Comparison of ENCODE assay signal across 18 mouse cellular contexts in genomic region chr6:86295451-86295850, GRCm38 (mm10).
"Had no signal": no experiment of that assay in that cellular context is flagged by ENCODE, and none has a peak within 500 bp of the region (broad histone marks: within the 10 kb centered on the region; RNA-seq: fewer than 3 reads in every experiment).

No protein-coding gene starts in this region.

- H3K4me2 ChIP-seq: liver, embryonic 13.5 days; midbrain, embryonic 11.5 days; midbrain, embryonic 15.5 days; neural tube, embryonic 12.5 days had no signal

- H3K4me3 ChIP-seq: layer of hippocampus, adult 2 months; limb, embryonic 10.5 days; liver, embryonic 13.5 days; megakaryocyte, embryonic 14.5 days; midbrain, embryonic 15.5 days; neural tube, embryonic 12.5 days had no signal

- ATAC-seq: inflammation-experienced regulatory T-cells, adult 6 months; liver, postnatal 0 days; midbrain, embryonic 15.5 days had no signal

- H3K9ac ChIP-seq: liver, embryonic 13.5 days; liver, postnatal 0 days; midbrain, embryonic 15.5 days; neural tube, embryonic 12.5 days had no signal

- H3K4me1 ChIP-seq: limb, embryonic 10.5 days; liver, embryonic 13.5 days; megakaryocyte, embryonic 14.5 days; midbrain, embryonic 15.5 days; neural tube, embryonic 12.5 days had no signal

- H3K9me3 ChIP-seq: limb, embryonic 10.5 days; liver, embryonic 13.5 days; midbrain, embryonic 15.5 days; neural tube, embryonic 12.5 days had no signal

- DNase-seq: kidney, adult 11 months; kidney, adult 9 months; kidney, postnatal 4 days; liver, embryonic 13.5 days; liver, postnatal 0 days; right cerebral cortex, postnatal 4 days; spleen, adult 18-20 months; thymus, adult 2 months; thymus, postnatal 25 days had no signal

- H3K36me3 ChIP-seq: limb, embryonic 10.5 days; liver, embryonic 13.5 days; midbrain, embryonic 15.5 days; neural tube, embryonic 12.5 days had no signal

- H3K27ac ChIP-seq: kidney, postnatal 0 days; layer of hippocampus, adult 2 months; limb, embryonic 10.5 days; liver, embryonic 13.5 days; macrophage; midbrain, embryonic 15.5 days; neural tube, embryonic 12.5 days had no signal

- H3K27me3 ChIP-seq: liver, embryonic 13.5 days; midbrain, embryonic 15.5 days; neural tube, embryonic 12.5 days had no signal
